Mouse (Mus musculus): ENCODE measurements around the gene Mia. TPM values are rescaled to one million over a fixed set of nuclear protein-coding genes. Genes with fewer than 3 reads are reported as not detected.

The Mia gene
- polyA plus RNA-seq, 1 experiment: not detected

- H3K4me1 ChIP-seq (ENCODE audit: control insufficient read depth, insufficient read depth, low read length): no peaks in the 10 kb centered on the region
- TF ChIP-seq CTCF (IDR thresholded peaks at IDR 0.05; ENCODE audit: borderline replicate concordance, insufficient read depth, low read length) (no peak), POLR2A (IDR thresholded peaks at IDR 0.05; ENCODE audit: low read depth, low read length) (no peak)
- H3K4me3 ChIP-seq (ENCODE audit: insufficient read depth, low read length): no peak overlapping the region
- peak overlapping the region; percentile 70 for H3K27ac ChIP-seq (ENCODE audit: insufficient read depth, low read length)
Measured at GRCm38 (mm10) chr7:27218586-27218985, 37.6 kb upstream of the Mia start.

DNA sequence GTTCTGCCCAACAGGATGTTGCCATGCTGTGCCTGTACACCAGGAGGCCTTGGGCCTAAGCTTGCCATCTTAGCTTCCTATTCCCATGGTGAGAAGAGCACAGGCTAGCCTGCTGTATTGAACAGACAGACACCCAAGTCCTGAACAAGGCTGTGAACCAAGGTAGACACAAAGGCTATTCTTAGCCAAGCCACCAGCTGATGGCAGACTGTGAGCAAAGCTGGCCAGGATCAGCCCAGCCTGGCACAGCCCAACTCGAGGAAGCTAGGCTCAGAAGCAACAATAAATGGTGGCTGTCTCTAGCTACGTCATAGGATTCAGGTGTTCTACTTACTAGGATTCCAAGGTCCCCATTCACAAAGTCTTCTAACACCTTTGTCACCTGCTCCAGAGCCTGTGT lies 31.7 kb upstream of the Mia start:
- TF ChIP-seq CTCF (IDR thresholded peaks at IDR 0.05; ENCODE audit: borderline replicate concordance, insufficient read depth, low read length) (no peak), POLR2A (IDR thresholded peaks at IDR 0.05; ENCODE audit: low read depth, low read length) (no peak)
- Histone ChIP-seq H3K4me3 (ENCODE audit: insufficient read depth, low read length) (no peak overlapping the region), H3K27ac (ENCODE audit: insufficient read depth, low read length) (no peak overlapping the region), H3K4me1 (ENCODE audit: control insufficient read depth, insufficient read depth, low read length) (no peaks in the 10 kb centered on the region)

- Histone ChIP-seq H3K4me1 (ENCODE audit: control insufficient read depth, insufficient read depth, low read length) (no peaks in the 10 kb centered on the region), H3K27ac (ENCODE audit: insufficient read depth, low read length) (no peak overlapping the region), H3K4me3 (ENCODE audit: insufficient read depth, low read length) (no peak overlapping the region)
- TF ChIP-seq POLR2A (IDR thresholded peaks at IDR 0.05; ENCODE audit: low read depth, low read length) (no peak), CTCF (IDR thresholded peaks at IDR 0.05; ENCODE audit: borderline replicate concordance, insufficient read depth, low read length) (no peak)
Measured at GRCm38 (mm10) chr7:27203730-27204449, 22.9 kb upstream of the Mia start.

GRCm38 (mm10) chr7:27198779-27199178 lies 17.8 kb upstream of the Mia start:
- TF ChIP-seq POLR2A (IDR thresholded peaks at IDR 0.05; ENCODE audit: low read depth, low read length): no peak
- H3K4me3 ChIP-seq (ENCODE audit: insufficient read depth, low read length): no peak overlapping the region
- peaks cover 9% of the 10 kb centered on the region for H3K4me1 ChIP-seq (ENCODE audit: control insufficient read depth, insufficient read depth, low read length)
- H3K27ac ChIP-seq (ENCODE audit: insufficient read depth, low read length): peak overlapping the region; percentile 95

- H3K4me3 ChIP-seq (ENCODE audit: insufficient read depth, low read length): no peak overlapping the region
- TF ChIP-seq CTCF (IDR thresholded peaks at IDR 0.05; ENCODE audit: borderline replicate concordance, insufficient read depth, low read length): no peak
- peak; percentile 42 for TF ChIP-seq POLR2A (IDR thresholded peaks at IDR 0.05; ENCODE audit: low read depth, low read length)
- peaks cover 13% of the 10 kb centered on the region for H3K4me1 ChIP-seq (ENCODE audit: control insufficient read depth, insufficient read depth, low read length)
- peak overlapping the region; percentile 95 for H3K27ac ChIP-seq (ENCODE audit: insufficient read depth, low read length)
Measured at GRCm38 (mm10) chr7:27198355-27198754, 17.4 kb upstream of the Mia start.

GRCm38 (mm10) chr7:27197634-27198033 lies 16.7 kb upstream of the Mia start:
- peak overlapping the region; percentile 95 for H3K27ac ChIP-seq (ENCODE audit: insufficient read depth, low read length)
- no peak overlapping the region for H3K4me3 ChIP-seq (ENCODE audit: insufficient read depth, low read length)
- no peak for TF ChIP-seq POLR2A (IDR thresholded peaks at IDR 0.05; ENCODE audit: low read depth, low read length)
- TF ChIP-seq CTCF (IDR thresholded peaks at IDR 0.05; ENCODE audit: borderline replicate concordance, insufficient read depth, low read length): no peak
- peaks cover 13% of the 10 kb centered on the region for H3K4me1 ChIP-seq (ENCODE audit: control insufficient read depth, insufficient read depth, low read length)

DNA sequence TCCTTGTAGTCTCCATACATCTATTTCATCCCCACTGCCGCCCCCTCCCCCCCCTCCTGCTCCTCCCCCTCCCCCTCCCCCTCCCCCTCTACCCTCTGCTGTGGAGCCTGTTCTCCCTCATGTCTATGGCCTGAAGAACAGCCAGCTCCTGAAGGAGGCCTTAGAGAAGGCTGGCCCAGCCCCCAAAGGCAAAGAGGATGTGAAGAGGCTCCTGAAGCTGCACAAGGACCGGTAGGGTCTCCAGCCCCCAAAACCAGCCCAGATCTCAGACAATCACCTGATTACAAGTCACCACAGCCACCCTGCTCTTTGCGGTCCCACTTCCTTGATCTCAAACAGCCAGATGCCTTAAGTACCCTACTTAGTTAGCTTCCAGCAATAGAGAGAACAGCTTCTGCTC lies 16.2 kb upstream of the Mia start:
- Histone ChIP-seq H3K4me1 (ENCODE audit: control insufficient read depth, insufficient read depth, low read length) (peaks cover 13% of the 10 kb centered on the region), H3K27ac (ENCODE audit: insufficient read depth, low read length) (peak overlapping the region; percentile 95), H3K4me3 (ENCODE audit: insufficient read depth, low read length) (no peak overlapping the region)
- TF ChIP-seq POLR2A (IDR thresholded peaks at IDR 0.05; ENCODE audit: low read depth, low read length): no peak
- TF ChIP-seq CTCF (IDR thresholded peaks at IDR 0.05; ENCODE audit: borderline replicate concordance, insufficient read depth, low read length): no peak

DNA sequence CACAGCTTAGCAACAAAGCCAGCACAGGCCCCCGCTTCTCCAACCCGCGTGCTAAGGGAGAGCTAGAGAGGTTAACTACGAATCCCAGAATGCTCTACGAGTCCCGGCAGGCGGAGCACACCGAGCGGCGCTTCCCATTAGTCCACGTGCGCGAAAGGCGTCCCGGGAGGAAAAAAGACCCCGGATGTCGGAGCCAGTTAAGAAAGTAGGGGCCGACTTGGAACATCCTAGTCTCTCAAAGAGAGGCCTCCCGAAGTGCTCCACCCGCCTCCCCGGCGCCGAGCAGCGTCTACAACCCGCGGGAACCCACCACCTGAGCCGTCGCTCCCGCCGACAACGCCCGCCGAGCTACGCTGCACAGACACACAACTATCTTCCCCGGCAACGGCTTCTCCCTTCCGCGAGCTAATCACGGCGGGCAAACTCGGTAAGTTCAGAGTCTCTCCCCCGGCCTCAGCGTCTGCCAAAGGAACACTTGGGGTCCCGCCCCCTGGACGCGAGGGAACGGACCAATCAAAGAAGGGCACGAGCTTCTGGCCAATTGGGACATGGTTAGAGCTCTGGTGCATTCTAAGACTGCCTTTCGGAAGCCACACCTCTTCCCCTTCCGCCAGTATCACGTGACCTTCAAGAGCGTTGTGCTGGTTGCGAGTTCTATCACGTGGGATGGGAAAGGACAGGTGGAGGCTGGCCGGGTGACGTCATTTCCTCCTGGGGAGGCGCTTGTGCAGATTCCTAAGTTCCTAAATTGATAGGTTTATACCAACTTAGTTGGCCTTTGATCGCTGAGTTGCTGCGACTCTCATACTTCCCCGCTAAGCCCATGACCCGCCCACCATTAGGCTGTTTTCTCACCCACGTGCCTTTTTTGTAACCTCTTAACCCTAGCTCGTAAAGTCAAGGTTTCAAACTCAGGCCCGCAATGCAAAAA lies 15.0 kb upstream of the Mia start, which contains the start of the genes BC024978 and Snrpa:
BC024978 (plus strand) TSS at position 101 of the 931 bp plus-strand sequence.
Snrpa (minus strand) TSS at position 591 of the 931 bp plus-strand sequence.
- TF ChIP-seq CTCF (IDR thresholded peaks at IDR 0.05; ENCODE audit: borderline replicate concordance, insufficient read depth, low read length) (no peak), POLR2A (IDR thresholded peaks at IDR 0.05; ENCODE audit: low read depth, low read length) (peak; percentile 81)
- Histone ChIP-seq H3K4me1 (ENCODE audit: control insufficient read depth, insufficient read depth, low read length) (peaks cover 13% of the 10 kb centered on the region), H3K4me3 (ENCODE audit: insufficient read depth, low read length) (peak within 1 kb of the TSS; percentile 90), H3K27ac (ENCODE audit: insufficient read depth, low read length) (peak within 1 kb of the TSS; percentile 98)

GRCm38 (mm10) chr7:27193731-27194130 lies 12.8 kb upstream of the Mia start:
- Histone ChIP-seq H3K27ac (ENCODE audit: insufficient read depth, low read length) (no peak overlapping the region; the same call in 1 of the 2 replicates), H3K4me3 (ENCODE audit: insufficient read depth, low read length) (peak overlapping the region; percentile 17; the same call in 1 of the 2 replicates), H3K4me1 (ENCODE audit: control insufficient read depth, insufficient read depth, low read length) (peaks cover 13% of the 10 kb centered on the region)
- no peak for TF ChIP-seq CTCF (IDR thresholded peaks at IDR 0.05; ENCODE audit: borderline replicate concordance, insufficient read depth, low read length)
- no peak for TF ChIP-seq POLR2A (IDR thresholded peaks at IDR 0.05; ENCODE audit: low read depth, low read length)
